Mouse (Mus musculus) heart, embryonic 11.5 days (tissue): ENCODE results near the gene C3. TPM values are rescaled to one million over a fixed set of nuclear protein-coding genes. Genes with fewer than 3 reads are reported as not detected.
A peak's percentile ranks its signal among the peaks of the same experiment; 100 is the strongest.

ENCODE experiments used
- ATAC-seq: fragments of 200-750 bp; cut with Nextera tagmentation; replicated peaks from 2 replicates; pipeline ENCODE4 v1.8.0; 2017; ENCODE audit warnings: moderate library complexity; ENCODE audit not compliant: insufficient number of reproducible peaks, low FRiP score, low TSS enrichment
- H3K27ac ChIP-seq: fragments of 300-500 bp; sonication (generic); 2 replicates; pipeline ENCODE4 v1.5.1; 2014; ENCODE audit warnings: mild to moderate bottlenecking, low read depth, low read length
- H3K27me3 ChIP-seq: fragments of 300-500 bp; sonication (generic); 2 replicates; pipeline ENCODE4 v1.6.1; 2014; ENCODE audit warnings: mild to moderate bottlenecking, low read length, mixed read lengths; ENCODE audit not compliant: control insufficient read depth, insufficient read depth
- H3K36me3 ChIP-seq: fragments of 300-500 bp; sonication (generic); 2 replicates; pipeline ENCODE4 v1.6.1; 2014; ENCODE audit warnings: mild to moderate bottlenecking, low read length, moderate library complexity, mixed read lengths; ENCODE audit not compliant: control insufficient read depth, insufficient read depth
- H3K4me1 ChIP-seq: fragments of 300-500 bp; sonication (generic); 2 replicates; pipeline ENCODE4 v1.6.1; 2014; ENCODE audit warnings: low read length; ENCODE audit not compliant: control insufficient read depth, insufficient read depth
- H3K4me2 ChIP-seq: fragments of 300-500 bp; sonication (generic); 2 replicates; pipeline ENCODE4 v1.6.1; 2014; ENCODE audit warnings: mild to moderate bottlenecking, moderate library complexity
- H3K4me3 ChIP-seq: fragments of 300-500 bp; sonication (generic); 2 replicates; pipeline ENCODE4 v1.5.1; 2014; ENCODE audit warnings: low read depth, low read length
- H3K9ac ChIP-seq: fragments of 300-500 bp; sonication (generic); 2 replicates; pipeline ENCODE4 v1.6.1; 2014; ENCODE audit warnings: mild to moderate bottlenecking, low read depth, low read length, moderate library complexity
- H3K9me3 ChIP-seq: fragments of 300-500 bp; sonication (generic); replicated peaks from 2 replicates; pipeline ENCODE4 v1.6.1; 2016; ENCODE audit warnings: low read length; ENCODE audit not compliant: control insufficient read depth
- WGBS: fragments of 180-500 bp; shearing (Covaris S2); extraction: QIAGEN DNeasy Blood & Tissue Kit; methylation state at CpG from one replicate; pipeline ENCODE4 v1.1.7; 2014; ENCODE audit not compliant: insufficient replicate concordance; 5-methylcytosine and 5-hydroxymethylcytosine counted together
- microRNA-seq: library from miRNA; unstranded; fragments of <30 nt; microRNA quantifications from one replicate; pipeline ENCODE4, GENCODE M21; 2016; ENCODE audit warnings: borderline number of aligned reads
- polyA plus RNA-seq: library from polyadenylated mRNA; unstranded; fragments of >200 nt; fragmentation: Nextera tagmentation; extraction: Ambion mirVana; gene quantifications from 2 replicates; pipeline ENCODE4 v1.2.1, GENCODE M21; 2014

The C3 gene
- polyA plus RNA-seq, 1 experiment from 2014 or later: 1.6 TPM

DNA sequence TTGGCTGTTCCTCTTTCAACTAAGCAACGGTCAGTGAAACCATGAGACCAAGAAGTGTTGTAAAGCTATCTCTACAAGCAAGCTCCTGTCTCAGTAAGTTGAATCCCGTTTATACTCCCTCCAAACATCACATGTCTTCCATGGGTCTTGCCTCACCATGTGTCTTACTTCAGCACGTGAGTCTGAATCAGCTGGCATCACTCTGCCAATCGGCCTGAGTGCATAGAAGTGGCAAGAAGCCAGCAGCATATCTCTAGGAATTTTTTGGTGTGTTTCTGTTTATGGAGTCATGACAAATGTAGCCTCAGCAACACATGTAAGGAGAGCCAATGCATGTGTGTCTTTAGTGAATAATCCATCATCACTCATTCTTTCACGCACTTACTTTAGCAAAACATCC, 55.6 kb downstream of the C3 start:
- Histone ChIP-seq H3K36me3 (no peaks in the 10 kb centered on the region), H3K4me2 (no peak overlapping the region), H3K27me3 (0 out of 2 replicates have a peak, but pooled peaks cover 2% of the 10 kb centered on the region), H3K4me3 (no peak overlapping the region), H3K9me3 (no peaks in the 10 kb centered on the region; the same call in 1 of the 2 replicates), H3K4me1 (no peaks in the 10 kb centered on the region), H3K27ac (no peak overlapping the region), H3K9ac (no peak overlapping the region)
- 66% methylated on average over 5 of the region's 5 CpGs for WGBS
- no peak for ATAC-seq

DNA sequence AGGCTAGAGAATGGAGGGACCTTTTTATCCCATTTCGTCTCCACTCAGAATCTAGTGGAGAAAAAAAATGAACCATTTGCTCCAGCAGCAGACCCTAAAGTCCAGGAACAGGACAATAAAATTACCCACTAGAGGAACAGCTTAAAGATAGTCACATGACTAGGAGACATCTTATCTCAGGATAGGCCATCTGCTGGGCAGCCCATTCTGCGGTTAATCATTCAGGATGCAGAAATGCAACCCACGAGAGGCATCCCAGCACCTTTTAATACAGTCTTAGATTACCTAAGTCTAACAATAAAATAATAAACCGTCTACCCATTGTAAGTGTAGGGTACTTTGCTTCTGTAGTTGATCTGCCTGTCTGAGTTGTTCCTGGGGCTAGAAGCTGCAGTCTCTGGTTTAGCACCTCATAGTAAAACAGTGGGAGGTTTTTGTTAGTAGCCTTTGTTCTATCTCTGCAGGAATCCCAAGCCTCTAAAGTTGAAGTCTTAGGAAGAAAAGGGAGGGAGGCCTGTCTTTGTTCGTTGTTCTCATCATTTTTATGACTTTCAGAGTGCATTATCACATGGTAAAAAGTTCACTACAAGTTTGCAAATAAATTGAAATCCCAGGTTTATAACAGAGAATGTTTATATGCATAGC, 57.2 kb downstream of the C3 start:
- Histone ChIP-seq H3K4me3 (no peak overlapping the region), H3K27me3 (no peaks in the 10 kb centered on the region), H3K27ac (no peak overlapping the region), H3K4me2 (no peak overlapping the region), H3K4me1 (no peaks in the 10 kb centered on the region), H3K9ac (no peak overlapping the region), H3K9me3 (no peaks in the 10 kb centered on the region; the same call in 1 of the 2 replicates), H3K36me3 (no peaks in the 10 kb centered on the region)
- 46% methylated on average over 5 of the region's 5 CpGs for WGBS
- ATAC-seq: no peak

DNA sequence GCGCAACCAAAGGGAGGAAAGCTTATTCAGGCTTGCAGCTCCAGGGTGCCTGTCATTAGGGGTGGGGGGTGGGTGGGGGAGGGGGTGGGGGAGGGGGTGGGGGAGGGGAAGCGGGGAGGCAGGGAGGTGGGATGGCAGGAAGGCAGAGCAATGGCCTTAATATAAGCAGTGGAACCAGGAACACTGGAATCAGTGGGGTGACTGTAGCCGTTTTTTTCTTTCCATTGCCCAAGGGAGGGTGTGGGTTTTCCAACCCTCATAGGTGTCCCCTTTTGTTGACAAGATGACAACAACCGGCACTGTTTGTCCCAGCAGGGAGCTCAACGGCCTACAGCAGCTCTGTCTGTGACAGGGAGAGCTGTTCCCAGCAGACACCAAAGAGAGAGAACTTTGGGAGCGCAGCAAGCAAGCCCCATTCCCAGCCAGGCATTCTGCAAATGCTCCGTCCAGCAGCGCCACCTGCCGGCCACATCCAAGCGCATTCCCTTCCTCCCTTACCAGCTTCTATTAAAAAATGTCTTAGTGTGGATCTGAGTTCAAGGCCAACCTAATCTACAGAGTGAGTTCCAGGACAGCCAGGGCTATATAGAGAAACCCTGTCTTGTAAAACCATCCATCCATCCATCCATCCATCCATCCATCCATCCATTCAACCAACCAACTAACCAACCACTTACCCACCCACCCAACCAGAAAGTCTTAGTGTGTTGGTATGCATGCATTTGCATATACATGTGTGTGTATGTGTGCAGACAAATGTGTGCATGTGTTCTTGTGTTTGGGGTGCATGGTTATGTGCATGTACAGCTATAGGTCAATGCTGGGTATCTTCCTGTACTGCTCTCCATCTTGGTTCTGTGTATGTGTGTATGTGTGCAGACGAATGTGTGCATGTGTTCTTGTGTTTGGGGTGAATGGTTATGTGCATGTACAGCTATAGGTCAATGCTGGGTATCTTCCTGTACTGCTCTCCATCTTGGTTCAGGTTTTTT, 60.8 kb downstream of the C3 start:
- Histone ChIP-seq H3K4me3 (no peak overlapping the region), H3K27ac (no peak overlapping the region), H3K9me3 (no peaks in the 10 kb centered on the region; the same call in 1 of the 2 replicates), H3K9ac (no peak overlapping the region), H3K4me2 (peak overlapping the region; percentile 51; the same call in 1 of the 2 replicates), H3K4me1 (no peaks in the 10 kb centered on the region), H3K27me3 (no peaks in the 10 kb centered on the region), H3K36me3 (no peaks in the 10 kb centered on the region)
- 0 out of 2 replicates have a peak, but pooled peaks have one; percentile 55 for ATAC-seq
- 14% methylated on average over 11 of the region's 11 CpGs for WGBS

Small RNA genes within 50 kb of the gene (microRNA-seq; reads per million reads assigned to microRNA genes)
- not detected for gene Mir6978

Other genes with a start within 250 kb of the C3 start
- gene Acer1, start 246.0 kb downstream of the C3 start, polyA plus RNA-seq: not detected in 2 replicates
- 124 and 130 TPM in 2 replicates for gene Clpp, start 237.8 kb downstream of the C3 start, polyA plus RNA-seq
- 49.4 and 50.8 TPM in 2 replicates for gene Alkbh7, start 230.8 kb downstream of the C3 start, polyA plus RNA-seq
- 0.50 and 0.72 TPM in 2 replicates for gene Pspn, start 228.1 kb downstream of the C3 start, polyA plus RNA-seq
- gene Gtf2f1, start 216.8 kb downstream of the C3 start, polyA plus RNA-seq: 40.0 and 41.3 TPM in 2 replicates
- 0.17 and 0.18 TPM in 2 replicates for gene Gm17949, start 216.7 kb downstream of the C3 start, polyA plus RNA-seq
- gene Khsrp, start 196.6 kb downstream of the C3 start, polyA plus RNA-seq: 28.8 and 33.5 TPM in 2 replicates
- not detected in 2 replicates for gene Slc25a41, start 186.5 kb downstream of the C3 start, polyA plus RNA-seq
- gene Crb3, start 169.0 kb downstream of the C3 start, polyA plus RNA-seq: 0.31 and 0.72 TPM in 2 replicates
- 11.6 and 13.3 TPM in 2 replicates for gene Slc25a23, start 168.3 kb downstream of the C3 start, polyA plus RNA-seq
- gene Dennd1c, start 149.6 kb downstream of the C3 start, polyA plus RNA-seq: 0.49 and 0.58 TPM in 2 replicates
- 12.2 and 15.6 TPM in 2 replicates for gene Tubb4a, start 140.4 kb downstream of the C3 start, polyA plus RNA-seq
- 5.5 and 6.7 TPM in 2 replicates for gene Tnfsf9, start 122.8 kb downstream of the C3 start, polyA plus RNA-seq
- not detected in 2 replicates for gene Cd70, start 78.4 kb downstream of the C3 start, polyA plus RNA-seq
- 0.27 and 0.46 TPM in 2 replicates for gene Tnfsf14, start 34.0 kb downstream of the C3 start, polyA plus RNA-seq
- gene Gpr108, start 20.3 kb upstream of the C3 start, polyA plus RNA-seq: 24.0 and 24.7 TPM in 2 replicates
- 35.1 and 36.9 TPM in 2 replicates for gene Trip10, start 21.3 kb upstream of the C3 start, polyA plus RNA-seq
- 1.7 and 2.2 TPM in 2 replicates for gene Vav1, start 51.0 kb upstream of the C3 start, polyA plus RNA-seq
- 1.3 and 3.3 TPM in 2 replicates for gene Adgre1, start 130.6 kb upstream of the C3 start, polyA plus RNA-seq